Mouse (Mus musculus): ENCODE results near the gene Cd59b. TPM values are rescaled to one million over a fixed set of nuclear protein-coding genes. Genes with fewer than 3 reads are reported as not detected.

The Cd59b gene
- total and polyA plus RNA-seq, 3 experiments = 0.38 TPM; not detected in 2

- H3K27me3 ChIP-seq (ENCODE audit: control insufficient read depth in 1 of 2, insufficient read depth in 2 of 2, low read length in 2 of 2) = no peaks in the 10 kb centered on the region
- H3K79me2 ChIP-seq (ENCODE audit: control insufficient read depth, insufficient read depth, low read length, poor library complexity) = no peaks in the 10 kb centered on the region
- H3K36me3 ChIP-seq (ENCODE audit: control insufficient read depth in 1 of 2, insufficient read depth in 2 of 2, low read length in 2 of 2) = peaks cover 0 to 27% of the 10 kb centered on the region in 2 experiments; a peak in 2 of 4 replicates
- peaks cover 22 to 31% of the 10 kb centered on the region in 2 experiments for H3K4me1 ChIP-seq (ENCODE audit: control insufficient read depth in 1 of 2, insufficient read depth in 2 of 2, low read length in 2 of 2)
- no peak overlapping the region for H3K4me3 ChIP-seq (ENCODE audit: control insufficient read depth in 1 of 2, insufficient read depth in 1 of 2, low read depth in 2 of 2, low read length in 2 of 2)
- H3K9ac ChIP-seq (ENCODE audit: control insufficient read depth, low read depth, low read length, poor library complexity, severe bottlenecking) = no peak overlapping the region
- no peaks in the 10 kb centered on the region for H3K9me3 ChIP-seq (replicated peaks; ENCODE audit: insufficient read depth, low read length)
- peak; percentile 72 for DNase-seq (ENCODE audit: low read depth, low spot score)
- H3K27ac ChIP-seq (ENCODE audit: control insufficient read depth, low read depth, low read length) = peak overlapping the region; percentile 39
- TF ChIP-seq RCOR1 (IDR thresholded peaks at IDR 0.05; ENCODE audit: low read depth, low read length) = 0 out of 2 replicates have a peak, but pooled peaks have one; percentile 34
- no peak for TF ChIP-seq CHD2 (IDR thresholded peaks at IDR 0.05; ENCODE audit: low read length)
- peak; percentile 75 for TF ChIP-seq TAL1 (IDR thresholded peaks at IDR 0.05; ENCODE audit: low read length)
- no peak for TF ChIP-seq ZKSCAN1 (IDR thresholded peaks at IDR 0.05; ENCODE audit: low read depth, low read length)
- TF ChIP-seq TCF12 (IDR thresholded peaks at IDR 0.05; ENCODE audit: low read depth, low read length) = peak; percentile 90
- peak; percentile 62 for TF ChIP-seq ETS1 (IDR thresholded peaks at IDR 0.05; ENCODE audit: low read depth, low read length)
- TF ChIP-seq SIN3A (IDR thresholded peaks at IDR 0.05; ENCODE audit: low read length) = peak; percentile 29; the same call in 1 of the 2 replicates
- peak; percentile 90 for TF ChIP-seq GATA1 (IDR thresholded peaks at IDR 0.05; ENCODE audit: low read depth, low read length)
- no peak for TF ChIP-seq USF1 (IDR thresholded peaks at IDR 0.05; ENCODE audit: low read depth, low read length)
- TF ChIP-seq ELF1 (IDR thresholded peaks at IDR 0.05; ENCODE audit: low read depth, low read length) = 0 out of 2 replicates have a peak, but pooled peaks have one; percentile 17
- TF ChIP-seq EP300 (IDR thresholded peaks at IDR 0.05; ENCODE audit: low read depth in 1 of 2, low read length in 2 of 2) = peak; percentile 72 to 81
- no peak for TF ChIP-seq JUND (IDR thresholded peaks at IDR 0.05; ENCODE audit: low read depth, low read length)
- TF ChIP-seq KAT2A (conservative IDR thresholded peaks at IDR 0.05; ENCODE audit: low read depth, low read length) = no peak
These were observed 29.0 kb downstream of the Cd59b start for GRCm38 (mm10) chr2:104098529-104099230.

- Histone ChIP-seq H3K36me3 (ENCODE audit: control insufficient read depth in 1 of 2, insufficient read depth in 2 of 2, low read length in 2 of 2) (peaks cover 0 to 27% of the 10 kb centered on the region in 2 experiments; a peak in 2 of 4 replicates), H3K27me3 (ENCODE audit: control insufficient read depth in 1 of 2, insufficient read depth in 2 of 2, low read length in 2 of 2) (no peaks in the 10 kb centered on the region), H3K9me3 (replicated peaks; ENCODE audit: insufficient read depth, low read length) (no peaks in the 10 kb centered on the region), H3K79me2 (ENCODE audit: control insufficient read depth, insufficient read depth, low read length, poor library complexity) (no peaks in the 10 kb centered on the region), H3K27ac (ENCODE audit: control insufficient read depth, low read depth, low read length) (peak overlapping the region; percentile 1; the same call in 1 of the 2 replicates), H3K4me1 (ENCODE audit: control insufficient read depth in 1 of 2, insufficient read depth in 2 of 2, low read length in 2 of 2) (peaks cover 22 to 32% of the 10 kb centered on the region in 2 experiments), H3K9ac (ENCODE audit: control insufficient read depth, low read depth, low read length, poor library complexity, severe bottlenecking) (no peak overlapping the region), H3K4me3 (ENCODE audit: control insufficient read depth in 1 of 2, insufficient read depth in 1 of 2, low read depth in 2 of 2, low read length in 2 of 2) (no peak overlapping the region)
- no peak for TF ChIP-seq MAZ (IDR thresholded peaks at IDR 0.05; ENCODE audit: low read depth, low read length)
- TF ChIP-seq GABPA (IDR thresholded peaks at IDR 0.05; ENCODE audit: low read depth, low read length) = no peak
- no peak for TF ChIP-seq SMC3 (IDR thresholded peaks at IDR 0.05; ENCODE audit: low read depth, low read length)
- TF ChIP-seq ELF1 (IDR thresholded peaks at IDR 0.05; ENCODE audit: low read depth, low read length) = no peak
- no peak for TF ChIP-seq CHD1 (IDR thresholded peaks at IDR 0.05; ENCODE audit: low read depth, low read length)
- no peak for TF ChIP-seq CTCF (IDR thresholded peaks at IDR 0.05 in 2 of 3, conservative IDR thresholded peaks at IDR 0.05 in 1 of 3; ENCODE audit: control insufficient read depth in 1 of 3, insufficient read depth in 1 of 3, low read depth in 2 of 3, low read length in 3 of 3, poor library complexity in 1 of 3, severe bottlenecking in 1 of 3)
- no peak for TF ChIP-seq MXI1 (IDR thresholded peaks at IDR 0.05; ENCODE audit: low read depth, low read length)
- TF ChIP-seq MAX (IDR thresholded peaks at IDR 0.05; ENCODE audit: low read length) = no peak
- TF ChIP-seq E2F4 (IDR thresholded peaks at IDR 0.05; ENCODE audit: borderline replicate concordance, low read depth, low read length) = no peak
- TF ChIP-seq TAL1 (IDR thresholded peaks at IDR 0.05; ENCODE audit: low read length) = no peak
- no peak for TF ChIP-seq MYB (IDR thresholded peaks at IDR 0.05; ENCODE audit: low read depth, low read length)
- no peak for TF ChIP-seq KAT2A (conservative IDR thresholded peaks at IDR 0.05; ENCODE audit: low read depth, low read length)
- TF ChIP-seq NRF1 (IDR thresholded peaks at IDR 0.05; ENCODE audit: insufficient read depth, low read depth, low read length, poor library complexity, severe bottlenecking) = no peak
- TF ChIP-seq HCFC1 (IDR thresholded peaks at IDR 0.05; ENCODE audit: low read depth, low read length) = no peak
- no peak for TF ChIP-seq ETS1 (IDR thresholded peaks at IDR 0.05; ENCODE audit: low read depth, low read length)
- no peak for TF ChIP-seq USF1 (IDR thresholded peaks at IDR 0.05; ENCODE audit: low read depth, low read length)
- no peak for TF ChIP-seq EP300 (IDR thresholded peaks at IDR 0.05; ENCODE audit: low read depth in 1 of 2, low read length in 2 of 2)
- TF ChIP-seq NELFE (IDR thresholded peaks at IDR 0.05; ENCODE audit: low read depth, low read length) = no peak
- TF ChIP-seq ZC3H11A (IDR thresholded peaks at IDR 0.05; ENCODE audit: low read depth, low read length) = no peak
- no peak for DNase-seq (ENCODE audit: low read depth, low spot score)
These were observed 29.6 kb downstream of the Cd59b start for GRCm38 (mm10) chr2:104099231-104099585.

Data from MEL (cell line).